In genomic region chr5:136882055-136882787, GRCm38 (mm10) we compare ENCODE assay signal across 7 mouse cellular contexts. TPM values are rescaled to one million over a fixed set of nuclear protein-coding genes. Genes with fewer than 3 reads are reported as not detected.
DNase-seq lines count a peak whose midpoint lies in the region; ATAC-seq and TF ChIP-seq lines count a peak whose summit lies in the region.

No protein-coding gene starts in this region.

- H3K4me3 ChIP-seq in lung, embryonic 16.5 days (ENCODE audit: low read length), result peak overlapping the region; percentile 50
- H3K4me3 ChIP-seq in forebrain, embryonic 14.5 days (ENCODE audit: low read depth, low read length), result peak overlapping the region; percentile 46
- H3K4me3 ChIP-seq in intestine, postnatal 0 days (ENCODE audit: low read depth, low read length), result peak overlapping the region; percentile 26

- H3K4me1 ChIP-seq in lung, embryonic 16.5 days (replicated peaks; ENCODE audit: control insufficient read depth, insufficient read depth, low read length), result peaks cover 12% of the 10 kb centered on the region
- H3K4me1 ChIP-seq in forebrain, embryonic 14.5 days (ENCODE audit: control insufficient read depth, insufficient read depth, low read length), result peaks cover 4% of the 10 kb centered on the region; the same call in 1 of the 2 replicates
- H3K4me1 ChIP-seq in intestine, postnatal 0 days (replicated peaks; ENCODE audit: control insufficient read depth, insufficient read depth, low read length), result no peaks in the 10 kb centered on the region

- no peaks in the 10 kb centered on the region for H3K9me3 ChIP-seq in lung, embryonic 16.5 days (ENCODE audit: control insufficient read depth, low read length)
- H3K9me3 ChIP-seq in forebrain, embryonic 14.5 days (replicated peaks; ENCODE audit: control insufficient read depth, low read length), result no peaks in the 10 kb centered on the region
- H3K9me3 ChIP-seq in intestine, postnatal 0 days (ENCODE audit: control insufficient read depth), result no peaks in the 10 kb centered on the region

- no peak overlapping the region for H3K27ac ChIP-seq in lung, embryonic 16.5 days (ENCODE audit: low read length)
- H3K27ac ChIP-seq in forebrain, embryonic 14.5 days (ENCODE audit: low read depth, low read length), result no peak overlapping the region
- H3K27ac ChIP-seq in intestine, postnatal 0 days (ENCODE audit: low read depth, low read length), result no peak overlapping the region

- peaks cover 27% of the 10 kb centered on the region for H3K27me3 ChIP-seq in lung, embryonic 16.5 days (ENCODE audit: control insufficient read depth, insufficient read depth, low read depth, low read length)
- peaks cover 33% of the 10 kb centered on the region for H3K27me3 ChIP-seq in forebrain, embryonic 14.5 days (replicated peaks; ENCODE audit: control insufficient read depth, insufficient read depth, low read length)
- peaks cover 33% of the 10 kb centered on the region for H3K27me3 ChIP-seq in intestine, postnatal 0 days (replicated peaks; ENCODE audit: control insufficient read depth, insufficient read depth, low read length)

- no peak for DNase-seq in lung, postnatal 25 days (ENCODE audit: low spot score)
- peak; percentile 21 for DNase-seq in forebrain, embryonic 14.5 days (ENCODE audit: low spot score)
- DNase-seq in retina, embryonic 14.5 days (ENCODE audit: low spot score), result peak; percentile 51
- no peak for DNase-seq in cerebellum, adult 11 months
- DNase-seq in layer of hippocampus, adult 8-10 months (ENCODE audit: low spot score in 2 of 2), result no peak

- WGBS in lung, embryonic 16.5 days, result 2% methylated on average over 47 of the region's 47 CpGs
- WGBS in forebrain, embryonic 14.5 days, result 2% methylated on average over 47 of the region's 47 CpGs
- 4% methylated on average over 47 of the region's 47 CpGs for WGBS in intestine, postnatal 0 days

- H3K36me3 ChIP-seq in lung, embryonic 16.5 days (ENCODE audit: control insufficient read depth, insufficient read depth, low read length), result no peaks in the 10 kb centered on the region
- no peaks in the 10 kb centered on the region for H3K36me3 ChIP-seq in forebrain, embryonic 14.5 days (ENCODE audit: control insufficient read depth, insufficient read depth, low read length)
- H3K36me3 ChIP-seq in intestine, postnatal 0 days (ENCODE audit: control insufficient read depth, insufficient read depth), result no peaks in the 10 kb centered on the region

- ATAC-seq in lung, embryonic 16.5 days (ENCODE audit: low read depth), result 0 out of 2 replicates have a peak, but pooled peaks have one; percentile 34
- ATAC-seq in forebrain, embryonic 14.5 days, result 0 out of 2 replicates have a peak, but pooled peaks have one; percentile 29
- no peak for ATAC-seq in intestine, postnatal 0 days

- peak overlapping the region; percentile 63 for H3K9ac ChIP-seq in lung, embryonic 16.5 days (ENCODE audit: low read length)
- H3K9ac ChIP-seq in forebrain, embryonic 14.5 days (ENCODE audit: low read length), result peak overlapping the region; percentile 65
- H3K9ac ChIP-seq in intestine, postnatal 0 days (ENCODE audit: low read depth, low read length), result no peak overlapping the region

- TF ChIP-seq CTCF in intestine, postnatal 0 days (IDR thresholded peaks at IDR 0.05; ENCODE audit: low read depth), result no peak

- H3K4me2 ChIP-seq in lung, embryonic 16.5 days (ENCODE audit: low read depth, low read length), result peak overlapping the region; percentile 77
- H3K4me2 ChIP-seq in forebrain, embryonic 14.5 days (ENCODE audit: low read length), result peak overlapping the region; percentile 77
- peak overlapping the region; percentile 63 for H3K4me2 ChIP-seq in intestine, postnatal 0 days (replicated peaks; ENCODE audit: low read depth)

RNA-seq across cellular contexts. Expression of gene Col26a1, which starts 0.8 kb away (rescaled TPM):
- 5.9 and 7.2 TPM in 2 replicates for polyA plus RNA-seq in lung, embryonic 16.5 days (2015; fragmentation: Nextera tagmentation; extraction: Ambion mirVana)
- polyA plus RNA-seq in forebrain, embryonic 14.5 days (2014; fragmentation: Nextera tagmentation; extraction: Ambion mirVana), result 8.8 and 12.4 TPM in 2 replicates
- 2.2 and 2.7 TPM in 2 replicates for polyA plus RNA-seq in intestine, postnatal 0 days (2015; fragmentation: Nextera tagmentation; extraction: Ambion mirVana)
- total RNA-seq in layer of hippocampus, adult 8-10 months (2022), result 1 to 10 TPM; 4.0 to 4.7 (median 4.5) TPM

RNA-seq across cellular contexts. Expression of gene Ift22, which starts 25.7 kb away (rescaled TPM):
- 92.8 and 93.7 TPM in 2 replicates for polyA plus RNA-seq in lung, embryonic 16.5 days (2015; fragmentation: Nextera tagmentation; extraction: Ambion mirVana)
- polyA plus RNA-seq in forebrain, embryonic 14.5 days (2014; fragmentation: Nextera tagmentation; extraction: Ambion mirVana), result 137 and 158 TPM in 2 replicates
- polyA plus RNA-seq in intestine, postnatal 0 days (2015; fragmentation: Nextera tagmentation; extraction: Ambion mirVana), result 24.7 and 25.2 TPM in 2 replicates
- 10 to 100 TPM; 70.1 to 86.2 (median 80.7) TPM for total RNA-seq in layer of hippocampus, adult 8-10 months (2022)

Comparison
In these comparisons a context has a peak if more than half of its experiments do, and no peak if none do; other contexts are left out.
1. DNase-seq: peak in forebrain, embryonic 14.5 days (single experiment) and retina, embryonic 14.5 days (single experiment); none in lung, postnatal 25 days (single experiment), cerebellum, adult 11 months (single experiment) and layer of hippocampus, adult 8-10 months (0 of 2).
2. Peak in every context shown above with its lines, with median percentiles within 50 percentile points of each other: H3K4me2 ChIP-seq and H3K4me3 ChIP-seq.